In the genomic region with DNA sequence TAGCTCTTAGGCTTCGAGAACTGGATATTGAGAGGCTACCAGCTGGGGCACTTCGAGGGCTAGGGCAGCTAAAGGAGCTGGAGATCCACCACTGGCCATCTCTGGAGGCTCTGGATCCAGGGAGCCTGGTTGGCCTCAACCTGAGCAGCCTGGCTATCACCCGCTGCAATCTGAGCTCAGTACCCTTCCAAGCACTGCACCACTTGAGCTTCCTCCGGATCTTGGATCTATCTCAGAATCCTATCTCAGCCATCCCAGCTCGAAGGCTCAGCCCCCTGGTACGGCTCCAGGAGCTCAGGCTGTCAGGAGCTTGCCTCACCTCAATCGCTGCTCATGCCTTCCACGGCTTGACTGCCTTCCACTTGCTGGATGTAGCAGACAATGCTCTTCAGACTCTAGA, we compare ENCODE assay signal across 20 mouse cellular contexts. TPM values are rescaled to one million over a fixed set of nuclear protein-coding genes. Genes with fewer than 3 reads are reported as not detected.
"Had no signal": no experiment of that assay in that cellular context is flagged by ENCODE, and none has a peak within 500 bp of the region (broad histone marks: within the 10 kb centered on the region; RNA-seq: fewer than 3 reads in every experiment).

No protein-coding gene starts in this region.

- DNase-seq: lung, adult 2 months; lung, postnatal 14 days; lung, postnatal 36 days; right cerebral cortex, postnatal 14 days; thymus, postnatal 25 days; thymus, postnatal 4 days had no signal

- H3K36me3 ChIP-seq: lung, embryonic 15.5 days; midbrain, embryonic 13.5 days; midbrain, embryonic 15.5 days; neural tube, embryonic 12.5 days; stomach, embryonic 15.5 days had no signal

- ATAC-seq: lung, postnatal 0 days; midbrain, embryonic 13.5 days; midbrain, embryonic 15.5 days had no signal

- H3K4me3 ChIP-seq: lung, embryonic 15.5 days; megakaryocyte, embryonic 14.5 days; midbrain, embryonic 13.5 days; midbrain, embryonic 15.5 days; neural tube, embryonic 12.5 days; stomach, embryonic 15.5 days had no signal

- H3K9me3 ChIP-seq: lung, embryonic 15.5 days; megakaryocyte, embryonic 14.5 days; midbrain, embryonic 13.5 days; midbrain, embryonic 15.5 days; neural tube, embryonic 12.5 days; stomach, embryonic 15.5 days had no signal

- H3K27ac ChIP-seq: lung, embryonic 15.5 days; macrophage; midbrain, embryonic 13.5 days; midbrain, embryonic 15.5 days; neural tube, embryonic 12.5 days; stomach, embryonic 15.5 days; stomach, postnatal 0 days had no signal

- H3K4me2 ChIP-seq: lung, embryonic 15.5 days; midbrain, embryonic 11.5 days; midbrain, embryonic 13.5 days; midbrain, embryonic 15.5 days; neural tube, embryonic 12.5 days; stomach, embryonic 15.5 days had no signal

- H3K9ac ChIP-seq: lung, embryonic 15.5 days; midbrain, embryonic 13.5 days; midbrain, embryonic 15.5 days; neural tube, embryonic 12.5 days; stomach, embryonic 15.5 days had no signal

RNA-seq across cellular contexts. Expression of gene Lingo4, which starts 4.1 kb away (rescaled TPM):
- total RNA-seq: megakaryocyte progenitor cell, adult 5-6 weeks; monocyte, adult 5-6 weeks; neutrophil, adult 5-6 weeks had no signal
- polyA plus RNA-seq: macrophage; testis, adult 2 months had no signal

RNA-seq across cellular contexts. Expression of gene Rorc, which starts 29.9 kb away (rescaled TPM):
- polyA plus RNA-seq: macrophage had no signal

RNA-seq across cellular contexts. Expression of gene C2cd4d, which starts 40.2 kb away (rescaled TPM):
- total RNA-seq: megakaryocyte progenitor cell, adult 5-6 weeks; monocyte, adult 5-6 weeks; neutrophil, adult 5-6 weeks had no signal
- polyA plus RNA-seq: macrophage had no signal
